Mouse (Mus musculus): ENCODE data around the gene Noct.

DNA sequence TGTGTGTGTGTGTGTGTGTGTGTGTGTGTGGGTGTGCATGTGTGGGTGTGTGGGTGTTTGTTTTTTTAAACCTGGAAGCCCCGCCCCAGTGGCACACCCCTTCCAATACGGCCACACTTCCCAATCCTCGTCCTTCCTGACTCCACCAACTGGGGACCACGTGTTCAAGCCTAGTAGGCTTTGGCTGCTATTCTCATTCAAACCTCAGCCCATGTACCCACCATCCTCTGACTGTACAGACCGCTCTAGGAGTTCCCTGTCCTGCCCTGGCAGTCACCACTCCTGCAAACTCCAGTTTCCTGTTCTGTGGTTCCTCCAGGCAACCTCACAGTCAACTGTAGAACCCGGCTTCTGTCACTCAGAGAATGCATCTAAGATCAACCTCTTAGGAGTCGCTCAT lies 14.3 kb downstream of the Noct start:
- TF ChIP-seq ZC3H11A (IDR thresholded peaks at IDR 0.05; ENCODE audit: borderline replicate concordance, low read depth, low read length) (no peak), ZNF384 (IDR thresholded peaks at IDR 0.05; ENCODE audit: low read depth, low read length) (no peak)
